Mouse (Mus musculus): Measurements from ENCODE around the gene Smim12. TPM values are rescaled to one million over a fixed set of nuclear protein-coding genes. Genes with fewer than 3 reads are reported as not detected.

Smim12 gene
- total and polyA plus RNA-seq, 3 experiments: 48.3 to 60.1 TPM; not detected in 1

DNA sequence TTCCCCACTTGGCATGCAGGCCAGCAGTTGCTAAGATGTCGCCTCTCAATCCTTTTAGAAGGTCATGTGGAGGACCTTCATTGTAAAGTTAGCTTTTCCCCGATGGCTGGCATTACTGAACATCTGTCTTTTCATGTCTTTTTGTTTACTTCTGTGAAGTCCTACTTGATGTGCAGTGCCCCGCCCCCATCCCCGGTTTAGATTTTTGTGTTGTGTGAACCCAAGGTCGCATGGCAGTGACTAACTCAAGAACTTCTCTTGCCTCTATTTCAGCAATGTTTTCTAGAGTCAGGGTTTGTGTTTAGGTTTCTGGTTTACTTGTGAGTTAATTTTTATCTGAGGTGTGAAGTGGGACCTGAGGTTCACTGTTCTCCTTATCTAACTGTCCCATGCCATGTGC, 49.0 kb downstream of the Smim12 start:
- H3K9ac ChIP-seq (ENCODE audit: control insufficient read depth, low read depth, low read length, poor library complexity, severe bottlenecking): no peak overlapping the region
- no peaks in the 10 kb centered on the region for H3K79me2 ChIP-seq (ENCODE audit: control insufficient read depth, insufficient read depth, low read length, poor library complexity)
- no peaks in the 10 kb centered on the region for H3K9me3 ChIP-seq (replicated peaks; ENCODE audit: insufficient read depth, low read length)
- TF ChIP-seq MAFK (IDR thresholded peaks at IDR 0.05; ENCODE audit: borderline replicate concordance, low read depth, low read length) (no peak), CHD1 (IDR thresholded peaks at IDR 0.05; ENCODE audit: low read depth, low read length) (no peak), E2F4 (IDR thresholded peaks at IDR 0.05; ENCODE audit: borderline replicate concordance, low read depth, low read length) (no peak), TAL1 (IDR thresholded peaks at IDR 0.05; ENCODE audit: low read length) (no peak), MYC (IDR thresholded peaks at IDR 0.05; ENCODE audit: low read depth, low read length) (no peak), TBP (IDR thresholded peaks at IDR 0.05; ENCODE audit: low read depth, low read length) (no peak), CHD2 (IDR thresholded peaks at IDR 0.05; ENCODE audit: low read length) (no peak), BHLHE40 (IDR thresholded peaks at IDR 0.05; ENCODE audit: borderline replicate concordance, low read depth, low read length) (no peak), USF2 (IDR thresholded peaks at IDR 0.05; ENCODE audit: borderline replicate concordance in 1 of 2, insufficient read depth in 1 of 2, low read depth in 1 of 2, low read length in 2 of 2) (no peak), MXI1 (IDR thresholded peaks at IDR 0.05; ENCODE audit: low read depth, low read length) (no peak), ZMIZ1 (IDR thresholded peaks at IDR 0.05; ENCODE audit: low read depth, low read length) (no peak), CTCF (IDR thresholded peaks at IDR 0.05 in 2 of 3, conservative IDR thresholded peaks at IDR 0.05 in 1 of 3; ENCODE audit: control insufficient read depth in 1 of 3, insufficient read depth in 1 of 3, low read depth in 2 of 3, low read length in 3 of 3, poor library complexity in 1 of 3, severe bottlenecking in 1 of 3) (no peak), NELFE (IDR thresholded peaks at IDR 0.05; ENCODE audit: low read depth, low read length) (no peak), ZKSCAN1 (IDR thresholded peaks at IDR 0.05; ENCODE audit: low read depth, low read length) (no peak), MEF2A (IDR thresholded peaks at IDR 0.05; ENCODE audit: extremely low read depth, insufficient replicate concordance, low read depth, low read length, poor library complexity, severe bottlenecking) (no peak), USF1 (IDR thresholded peaks at IDR 0.05; ENCODE audit: low read depth, low read length) (no peak)
- H3K27ac ChIP-seq (ENCODE audit: control insufficient read depth, low read depth, low read length): no peak overlapping the region
- DNase-seq (ENCODE audit: low read depth, low spot score): no peak
- no peaks in the 10 kb centered on the region for H3K4me1 ChIP-seq (ENCODE audit: control insufficient read depth in 1 of 2, insufficient read depth in 2 of 2, low read length in 2 of 2)
- no peaks in the 10 kb centered on the region for H3K27me3 ChIP-seq (ENCODE audit: control insufficient read depth in 1 of 2, insufficient read depth in 2 of 2, low read length in 2 of 2)
- H3K36me3 ChIP-seq (ENCODE audit: control insufficient read depth in 1 of 2, insufficient read depth in 2 of 2, low read length in 2 of 2): no peaks in the 10 kb centered on the region
- H3K4me3 ChIP-seq (ENCODE audit: control insufficient read depth in 1 of 2, insufficient read depth in 1 of 2, low read depth in 2 of 2, low read length in 2 of 2): no peak overlapping the region

Other genes with a start within 250 kb of the Smim12 start
- gene Sfpq, start 222.5 kb upstream of the Smim12 start, total RNA-seq (2012; rRNA removed): 255 and 259 TPM in 2 replicates
- gene Sfpq, start 222.5 kb upstream of the Smim12 start, polyA plus RNA-seq (2012; ENCODE audit: insufficient read depth in 1 of 2, insufficient read length in 2 of 2, low read depth in 1 of 2, low replicate concordance in 2 of 2, missing spikeins in 1 of 2): 100 to 1,000 TPM; 100 to 366 TPM
- gene Zmym1, start 182.6 kb upstream of the Smim12 start, total RNA-seq (2012; rRNA removed): 17.3 and 17.6 TPM in 2 replicates
- 10 to 100 TPM in 1 of 2 experiments, not detected in 1; 13.2 TPM for gene Zmym1, start 182.6 kb upstream of the Smim12 start, polyA plus RNA-seq (2012; ENCODE audit: insufficient read depth in 1 of 2, insufficient read length in 2 of 2, low read depth in 1 of 2, low replicate concordance in 2 of 2, missing spikeins in 1 of 2)
- not detected in 2 replicates for gene Zmym6, start 166.4 kb upstream of the Smim12 start, total RNA-seq (2012; rRNA removed)
- gene Zmym6, start 166.4 kb upstream of the Smim12 start, polyA plus RNA-seq (2012; ENCODE audit: insufficient read depth in 1 of 2, insufficient read length in 2 of 2, low read depth in 1 of 2, low replicate concordance in 2 of 2, missing spikeins in 1 of 2): not detected
- 0.89 and 1.7 TPM in 2 replicates for gene Tmem35b, start 120.1 kb upstream of the Smim12 start, total RNA-seq (2012; rRNA removed)
- gene Tmem35b, start 120.1 kb upstream of the Smim12 start, polyA plus RNA-seq (2012; ENCODE audit: insufficient read depth in 1 of 2, insufficient read length in 2 of 2, low read depth in 1 of 2, low replicate concordance in 2 of 2, missing spikeins in 1 of 2): 1 to 10 TPM in 1 of 2 experiments, not detected in 1; 3.2 TPM
- not detected in 2 replicates for gene Dlgap3, start 74.6 kb upstream of the Smim12 start, total RNA-seq (2012; rRNA removed)
- gene Dlgap3, start 74.6 kb upstream of the Smim12 start, polyA plus RNA-seq (2012; ENCODE audit: insufficient read depth in 1 of 2, insufficient read length in 2 of 2, low read depth in 1 of 2, low replicate concordance in 2 of 2, missing spikeins in 1 of 2): not detected
- gene Gja4, start 70.3 kb downstream of the Smim12 start, total RNA-seq (2012; rRNA removed): not detected in 2 replicates
- gene Gja4, start 70.3 kb downstream of the Smim12 start, polyA plus RNA-seq (2012; ENCODE audit: insufficient read depth in 1 of 2, insufficient read length in 2 of 2, low read depth in 1 of 2, low replicate concordance in 2 of 2, missing spikeins in 1 of 2): not detected
- gene Gjb3, start 87.1 kb downstream of the Smim12 start, total RNA-seq (2012; rRNA removed): not detected in 2 replicates
- not detected for gene Gjb3, start 87.1 kb downstream of the Smim12 start, polyA plus RNA-seq (2012; ENCODE audit: insufficient read depth in 1 of 2, insufficient read length in 2 of 2, low read depth in 1 of 2, low replicate concordance in 2 of 2, missing spikeins in 1 of 2)
- gene Gjb4, start 110.3 kb downstream of the Smim12 start, total RNA-seq (2012; rRNA removed): not detected in 2 replicates
- gene Gjb4, start 110.3 kb downstream of the Smim12 start, polyA plus RNA-seq (2012; ENCODE audit: insufficient read depth in 1 of 2, insufficient read length in 2 of 2, low read depth in 1 of 2, low replicate concordance in 2 of 2, missing spikeins in 1 of 2): not detected
- gene Gjb5, start 114.4 kb downstream of the Smim12 start, total RNA-seq (2012; rRNA removed): not detected in 2 replicates
- gene Gjb5, start 114.4 kb downstream of the Smim12 start, polyA plus RNA-seq (2012; ENCODE audit: insufficient read depth in 1 of 2, insufficient read length in 2 of 2, low read depth in 1 of 2, low replicate concordance in 2 of 2, missing spikeins in 1 of 2): not detected